Mouse (Mus musculus) liver, embryonic 11.5 days (tissue): ENCODE measurements around the gene Cfap126. TPM values are rescaled to one million over a fixed set of nuclear protein-coding genes. Genes with fewer than 3 reads are reported as not detected.
"Not testable (repeated sequence)": the region's sequence is repeated elsewhere in the genome, so short reads cannot be mapped to it uniquely, and the experiment has no call there.

Experiments used
- ATAC-seq: fragments of 200-750 bp; cut with Nextera tagmentation; replicated peaks from 2 replicates; pipeline ENCODE4 v1.8.0; 2017; ENCODE audit warnings: moderate number of reproducible peaks, mild to moderate bottlenecking, moderate TSS enrichment, moderate library complexity; ENCODE audit not compliant: low FRiP score
- DNase-seq: peaks from one replicate; pipeline ENCODE4 v3.0.0-alpha.2; 2017; ENCODE audit warnings: low spot score
- H3K27ac ChIP-seq: fragments of 300-500 bp; sonication (generic); 2 replicates; pipeline ENCODE4 v1.5.1; 2014; ENCODE audit warnings: mild to moderate bottlenecking, low read depth, low read length, control low read depth
- H3K27me3 ChIP-seq: fragments of 300-500 bp; sonication (generic); replicated peaks from 2 replicates; pipeline ENCODE4 v1.6.1; 2014; ENCODE audit warnings: low read length, mixed read lengths; ENCODE audit not compliant: control insufficient read depth, insufficient read depth
- H3K36me3 ChIP-seq: fragments of 300-500 bp; sonication (generic); 2 replicates; pipeline ENCODE4 v1.6.1; 2014; ENCODE audit warnings: mild to moderate bottlenecking, low read length, moderate library complexity, mixed read lengths; ENCODE audit not compliant: control insufficient read depth, insufficient read depth
- H3K4me1 ChIP-seq: fragments of 300-500 bp; sonication (generic); replicated peaks from 2 replicates; pipeline ENCODE4 v1.6.1; 2014; ENCODE audit warnings: low read length, mixed read lengths; ENCODE audit not compliant: control insufficient read depth, insufficient read depth
- H3K4me2 ChIP-seq: fragments of 300-500 bp; sonication (generic); 2 replicates; pipeline ENCODE4 v1.6.1; 2014; ENCODE audit warnings: mild to moderate bottlenecking, control low read depth, moderate library complexity
- H3K4me3 ChIP-seq: fragments of 300-500 bp; sonication (generic); 2 replicates; pipeline ENCODE4 v1.5.1; 2014; ENCODE audit warnings: low read depth, low read length, control low read depth
- H3K9ac ChIP-seq: fragments of 300-500 bp; sonication (generic); 2 replicates; pipeline ENCODE4 v1.6.1; 2014; ENCODE audit warnings: low read depth, low read length, control low read depth
- H3K9me3 ChIP-seq: fragments of 300-500 bp; sonication (generic); 2 replicates; pipeline ENCODE4 v1.6.1; 2016; ENCODE audit warnings: low read length, inconsistent platforms, mixed read lengths; ENCODE audit not compliant: control insufficient read depth
- WGBS: fragments of 180-500 bp; shearing (Covaris S2); extraction: QIAGEN DNeasy Blood & Tissue Kit; methylation state at CpG from one replicate; pipeline ENCODE4 v1.1.7; 2014; 5-methylcytosine and 5-hydroxymethylcytosine counted together
- polyA plus RNA-seq: library from polyadenylated mRNA; unstranded; fragments of >200 nt; fragmentation: Nextera tagmentation; extraction: Ambion mirVana; gene quantifications from 2 replicates; pipeline ENCODE4 v1.2.1, GENCODE M21; 2014

Cfap126 gene
- polyA plus RNA-seq, 1 experiment from 2014 or later, result 2.2 TPM

GRCm38 (mm10) chr1:171085718-171086117 lies 28.0 kb upstream of the Cfap126 start:
- H3K36me3 ChIP-seq, result no peaks in the 10 kb centered on the region
- H3K4me3 ChIP-seq, result peak overlapping the region; percentile 50
- H3K9ac ChIP-seq, result peak overlapping the region; percentile 50; the same call in 1 of the 2 replicates
- H3K27ac ChIP-seq, result no peak overlapping the region
- H3K9me3 ChIP-seq, result no peaks in the 10 kb centered on the region
- H3K27me3 ChIP-seq, result peaks cover 15% of the 10 kb centered on the region
- peak; percentile 51 for DNase-seq
- peaks cover 3% of the 10 kb centered on the region; the same call in 1 of the 2 replicates for H3K4me1 ChIP-seq
- no peak for ATAC-seq
- 1% methylated on average over 26 of the region's 26 CpGs for WGBS
- peak overlapping the region; percentile 82 for H3K4me2 ChIP-seq

DNA sequence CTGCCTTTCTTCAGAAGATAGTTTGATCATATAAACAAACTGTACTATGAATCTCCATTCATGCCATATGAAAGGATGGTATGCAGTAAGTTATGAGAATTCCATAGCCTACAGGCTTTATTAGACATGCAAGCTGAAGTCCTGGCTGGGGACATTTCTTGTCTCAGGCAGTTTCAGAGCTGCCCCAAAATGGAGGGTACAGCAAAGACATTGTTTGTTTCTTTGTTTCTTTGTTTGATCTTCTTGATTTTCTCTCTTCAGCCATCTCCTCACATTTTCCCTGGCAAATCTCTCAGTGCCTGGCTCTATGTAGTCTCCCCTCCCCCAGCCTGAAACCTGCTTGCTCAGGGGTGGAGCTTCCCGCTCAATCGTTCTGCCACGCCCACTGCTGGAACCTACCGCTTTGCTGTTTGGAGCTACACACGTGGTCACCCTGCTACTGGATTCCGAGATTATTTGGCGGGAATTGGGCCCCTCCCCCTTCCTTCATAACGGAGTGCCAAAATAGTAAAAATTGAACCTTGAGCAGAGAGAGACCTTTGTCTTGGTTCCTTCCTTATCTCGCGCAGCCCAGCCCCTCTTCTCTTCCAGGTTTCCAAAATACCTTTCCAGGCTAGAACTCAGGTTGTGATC lies 25.4 kb upstream of the Cfap126 start:
- peak; percentile 51 for DNase-seq
- not testable (repeated sequence) for H3K36me3 ChIP-seq, H3K9me3 ChIP-seq, H3K4me3 ChIP-seq, H3K4me1 ChIP-seq, H3K27ac ChIP-seq, H3K9ac ChIP-seq
- WGBS, result 1% methylated on average over 10 of the region's 10 CpGs
- peak; percentile 53; the same call in 1 of the 2 replicates for ATAC-seq
- Histone ChIP-seq H3K27me3 (peaks cover 15% of the 10 kb centered on the region), H3K4me2 (peak overlapping the region; percentile 50)

DNA sequence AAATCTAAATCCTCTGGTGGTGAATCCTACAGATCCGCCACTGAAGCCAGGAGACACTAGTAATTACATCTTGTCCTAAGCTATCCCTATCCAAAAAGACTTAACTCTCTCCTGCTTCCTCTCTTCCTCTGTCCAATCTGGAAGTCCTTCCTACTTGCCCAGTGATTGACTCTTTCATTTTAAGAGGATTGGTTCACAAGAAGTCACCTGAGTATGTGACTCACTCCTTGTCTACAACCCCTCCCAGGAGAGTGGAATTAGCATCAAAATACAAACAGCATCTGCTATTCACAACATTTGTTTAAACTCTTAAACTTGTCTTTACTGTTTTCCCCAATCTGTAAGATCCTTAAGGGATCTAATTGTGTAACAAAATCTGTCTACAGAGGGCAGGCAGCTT lies 23.8 kb upstream of the Cfap126 start:
- ATAC-seq (no peak), DNase-seq (no peak)
- Histone ChIP-seq H3K4me2 (no peak overlapping the region), H3K4me1 (peaks cover 3% of the 10 kb centered on the region; the same call in 1 of the 2 replicates), H3K9me3 (no peaks in the 10 kb centered on the region), H3K36me3 (no peaks in the 10 kb centered on the region), H3K4me3 (no peak overlapping the region), H3K27ac (no peak overlapping the region), H3K27me3 (peaks cover 15% of the 10 kb centered on the region), H3K9ac (no peak overlapping the region)
- 81% methylated on average over 1 of the region's 1 CpGs for WGBS

GRCm38 (mm10) chr1:171090761-171091160 lies 23.0 kb upstream of the Cfap126 start:
- Histone ChIP-seq H3K27ac (no peak overlapping the region), H3K36me3 (no peaks in the 10 kb centered on the region), H3K9ac (no peak overlapping the region), H3K9me3 (no peaks in the 10 kb centered on the region), H3K4me2 (no peak overlapping the region), H3K27me3 (peaks cover 11% of the 10 kb centered on the region), H3K4me1 (peaks cover 5% of the 10 kb centered on the region), H3K4me3 (no peak overlapping the region)
- 76% methylated on average over 2 of the region's 2 CpGs for WGBS
- DNase-seq, result no peak
- ATAC-seq, result no peak

DNA sequence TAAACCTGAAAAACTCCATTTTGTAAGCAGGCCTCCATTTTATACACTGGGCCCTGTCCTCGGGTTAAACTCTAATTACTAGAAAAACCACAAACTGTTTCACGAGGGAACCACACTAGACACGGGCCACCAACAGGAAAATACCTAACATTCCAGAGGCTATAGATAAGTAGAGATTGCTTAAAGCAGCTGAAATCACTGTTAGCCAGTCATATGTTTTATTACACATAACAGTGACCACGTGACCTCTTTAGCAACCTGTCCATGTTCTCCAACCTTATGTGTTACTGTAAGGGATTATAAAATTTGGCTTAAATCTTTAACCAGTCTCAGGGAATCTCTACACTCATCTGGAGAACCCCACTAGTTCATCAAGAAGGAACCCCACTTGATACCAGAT lies 19.3 kb upstream of the Cfap126 start:
- Histone ChIP-seq H3K9me3 (no peaks in the 10 kb centered on the region), H3K9ac (no peak overlapping the region), H3K27me3 (no peaks in the 10 kb centered on the region), H3K4me2 (no peak overlapping the region), H3K27ac (no peak overlapping the region), H3K4me3 (no peak overlapping the region), H3K36me3 (no peaks in the 10 kb centered on the region), H3K4me1 (peaks cover 22% of the 10 kb centered on the region)
- DNase-seq (no peak), ATAC-seq (no peak)
- 46% methylated on average over 4 of the region's 4 CpGs for WGBS

DNA sequence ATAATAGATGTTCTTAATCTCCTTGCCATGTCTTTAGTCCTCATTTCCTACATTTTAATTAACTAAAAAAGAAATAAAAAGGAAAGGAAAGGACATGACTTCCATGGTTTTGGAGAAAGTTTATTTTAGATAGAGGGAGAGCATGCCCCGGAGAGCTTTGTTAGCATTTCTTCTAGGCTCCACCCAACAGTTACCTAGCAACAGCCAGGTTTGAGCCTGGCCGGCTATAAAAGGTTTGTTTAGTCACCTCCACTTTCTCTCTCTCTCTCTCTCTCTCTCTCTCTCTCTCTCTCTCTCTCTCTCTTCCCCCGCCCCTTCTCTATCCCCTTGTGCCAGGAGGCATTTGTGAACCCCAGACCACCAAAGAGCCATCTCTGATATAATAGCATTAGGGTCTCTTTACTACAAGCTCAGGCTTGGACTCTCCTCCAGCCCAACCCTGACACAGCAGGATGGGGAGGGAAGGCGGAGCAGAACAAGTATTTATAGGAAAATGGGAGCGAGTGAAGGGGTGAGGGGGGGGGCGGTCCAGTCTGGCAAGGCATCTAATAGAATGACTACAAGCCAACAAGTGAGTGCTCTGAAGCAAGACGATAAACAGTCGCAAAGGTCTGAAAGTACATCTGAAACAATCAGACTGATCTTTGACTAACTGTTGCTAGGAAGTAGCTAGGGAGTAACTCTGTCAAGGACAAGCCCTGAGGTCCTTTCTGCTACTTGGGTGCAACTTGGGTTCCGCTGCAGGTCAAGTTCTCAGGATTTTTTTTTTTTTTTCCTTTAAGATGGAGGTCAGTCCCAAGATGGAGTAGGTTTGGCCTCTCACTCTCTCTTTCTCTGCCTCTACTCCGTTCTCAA lies 17.4 kb upstream of the Cfap126 start:
- Histone ChIP-seq H3K4me1 (peaks cover 24% of the 10 kb centered on the region), H3K4me3 (no peak overlapping the region), H3K27me3 (no peaks in the 10 kb centered on the region), H3K27ac (no peak overlapping the region), H3K9me3 (no peaks in the 10 kb centered on the region), H3K36me3 (no peaks in the 10 kb centered on the region), H3K4me2 (peak overlapping the region; percentile 31), H3K9ac (no peak overlapping the region)
- 34% methylated on average over 10 of the region's 10 CpGs for WGBS
- DNase-seq (peak; percentile 39), ATAC-seq (0 out of 2 replicates have a peak, but pooled peaks have one; percentile 37)

DNA sequence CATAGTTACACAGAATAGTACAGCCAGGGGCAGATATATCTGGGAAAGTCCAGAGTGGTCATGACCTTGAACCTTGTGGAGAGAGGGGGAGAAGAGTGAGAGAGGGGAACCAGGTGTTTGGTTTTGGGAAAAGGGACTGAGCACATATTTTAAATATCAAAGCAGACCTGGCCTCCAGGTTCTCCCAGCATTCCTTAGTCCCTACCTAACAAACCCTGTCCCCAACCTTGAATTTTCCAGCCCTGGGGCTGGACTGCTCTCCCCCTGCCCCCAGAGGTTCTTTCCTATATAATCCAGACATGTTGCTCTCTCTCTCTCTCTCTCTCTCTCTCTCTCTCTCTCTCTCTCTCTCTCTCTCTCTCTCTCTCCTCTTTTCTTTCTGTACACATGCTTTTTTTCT lies 16.6 kb upstream of the Cfap126 start:
- no peaks in the 10 kb centered on the region for H3K9me3 ChIP-seq
- peak overlapping the region; percentile 31 for H3K4me2 ChIP-seq
- H3K4me1 ChIP-seq, result peaks cover 26% of the 10 kb centered on the region
- no peak overlapping the region for H3K4me3 ChIP-seq
- no peak for DNase-seq
- peak overlapping the region; percentile 32; the same call in 1 of the 2 replicates for H3K27ac ChIP-seq
- H3K36me3 ChIP-seq, result no peaks in the 10 kb centered on the region
- no peaks in the 10 kb centered on the region for H3K27me3 ChIP-seq
- ATAC-seq, result no peak
- no peak overlapping the region for H3K9ac ChIP-seq

DNA sequence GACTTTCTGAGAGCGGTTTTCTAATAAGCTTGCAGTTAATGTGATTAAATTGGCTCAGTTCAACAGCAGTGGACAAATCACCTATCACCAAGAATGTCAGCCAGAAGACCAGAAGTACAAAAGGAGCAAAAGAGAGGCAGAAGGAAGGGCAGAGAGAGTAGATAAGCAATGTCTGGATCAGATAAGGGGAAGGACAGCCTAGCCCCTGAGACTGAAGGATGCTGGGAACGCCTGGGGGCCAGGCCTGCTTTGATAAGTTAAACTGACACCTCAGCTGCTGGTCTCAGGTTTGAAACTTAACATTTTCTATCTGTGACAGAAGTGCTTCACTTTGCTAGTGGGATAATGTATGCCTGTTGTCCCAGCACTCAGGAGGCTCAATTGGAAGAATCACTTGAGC lies 16.1 kb upstream of the Cfap126 start:
- H3K9me3 ChIP-seq, result no peaks in the 10 kb centered on the region
- H3K36me3 ChIP-seq, result no peaks in the 10 kb centered on the region
- H3K4me2 ChIP-seq, result peak overlapping the region; percentile 23
- no peak for DNase-seq
- no peaks in the 10 kb centered on the region for H3K27me3 ChIP-seq
- no peak overlapping the region for H3K4me3 ChIP-seq
- peaks cover 26% of the 10 kb centered on the region for H3K4me1 ChIP-seq
- H3K9ac ChIP-seq, result no peak overlapping the region
- peak; percentile 48 for ATAC-seq
- WGBS, result 24% methylated on average over 2 of the region's 2 CpGs
- peak overlapping the region; percentile 32; the same call in 1 of the 2 replicates for H3K27ac ChIP-seq
